Comparison of ENCODE assay signal across 16 mouse cellular contexts in genomic region chr11:16413077-16413644, GRCm38 (mm10).
DNase-seq lines count a peak whose midpoint lies in the region; ATAC-seq and TF ChIP-seq lines count a peak whose summit lies in the region.
"Had no signal": no experiment of that assay in that cellular context is flagged by ENCODE, and none has a peak within 500 bp of the region (broad histone marks: within the 10 kb centered on the region; RNA-seq: fewer than 3 reads in every experiment).

No protein-coding gene starts in this region.

- WGBS in hindbrain, embryonic 11.5 days: 38% methylated on average over 1 of the region's 1 CpGs
- WGBS in hindbrain, embryonic 10.5 days: 52% methylated on average over 1 of the region's 1 CpGs
- WGBS in neural tube, embryonic 14.5 days: 71% methylated on average over 1 of the region's 1 CpGs
- 44% methylated on average over 1 of the region's 1 CpGs for WGBS in neural tube, embryonic 15.5 days
- WGBS in hindbrain, embryonic 16.5 days: 37% methylated on average over 1 of the region's 1 CpGs
- 72% methylated on average over 1 of the region's 1 CpGs for WGBS in midbrain, postnatal 0 days

- no peak overlapping the region for H3K4me3 ChIP-seq in hindbrain, embryonic 11.5 days (ENCODE audit: low read depth, low read length)
- no peak overlapping the region for H3K4me3 ChIP-seq in hindbrain, embryonic 10.5 days
- H3K4me3 ChIP-seq in neural tube, embryonic 14.5 days (ENCODE audit: low read depth, low read length): no peak overlapping the region
- no peak overlapping the region for H3K4me3 ChIP-seq in neural tube, embryonic 15.5 days (replicated peaks)
- H3K4me3 ChIP-seq in hindbrain, embryonic 16.5 days (ENCODE audit: low read length): no peak overlapping the region
- H3K4me3 ChIP-seq in midbrain, postnatal 0 days (ENCODE audit: low read depth, low read length): no peak overlapping the region
- H3K4me3 ChIP-seq: embryonic facial prominence, embryonic 13.5 days; erythroblast, embryonic 14.5 days; heart, embryonic 15.5 days; intestine, embryonic 15.5 days; layer of hippocampus, adult 2 months; limb, embryonic 13.5 days; liver, embryonic 12.5 days had no signal

- H3K27me3 ChIP-seq in hindbrain, embryonic 11.5 days (ENCODE audit: control insufficient read depth, insufficient read depth, low read length): no peaks in the 10 kb centered on the region
- H3K27me3 ChIP-seq in hindbrain, embryonic 10.5 days (ENCODE audit: insufficient read depth, poor library complexity, severe bottlenecking): no peaks in the 10 kb centered on the region
- H3K27me3 ChIP-seq in neural tube, embryonic 14.5 days (ENCODE audit: control insufficient read depth, insufficient read depth, low read length): no peaks in the 10 kb centered on the region
- H3K27me3 ChIP-seq in neural tube, embryonic 15.5 days (replicated peaks): no peaks in the 10 kb centered on the region
- no peaks in the 10 kb centered on the region for H3K27me3 ChIP-seq in hindbrain, embryonic 16.5 days (replicated peaks; ENCODE audit: control insufficient read depth, insufficient read depth, low read length)
- no peaks in the 10 kb centered on the region for H3K27me3 ChIP-seq in midbrain, postnatal 0 days (ENCODE audit: insufficient read depth, low read length)
- H3K27me3 ChIP-seq: embryonic facial prominence, embryonic 13.5 days; heart, embryonic 15.5 days; intestine, embryonic 15.5 days; limb, embryonic 13.5 days; liver, embryonic 12.5 days had no signal

- H3K9me3 ChIP-seq in hindbrain, embryonic 11.5 days (ENCODE audit: control insufficient read depth, low read length): no peaks in the 10 kb centered on the region
- no peaks in the 10 kb centered on the region for H3K9me3 ChIP-seq in hindbrain, embryonic 10.5 days
- no peaks in the 10 kb centered on the region for H3K9me3 ChIP-seq in neural tube, embryonic 14.5 days (ENCODE audit: control insufficient read depth, low read length)
- no peaks in the 10 kb centered on the region for H3K9me3 ChIP-seq in neural tube, embryonic 15.5 days (replicated peaks)
- no peaks in the 10 kb centered on the region for H3K9me3 ChIP-seq in hindbrain, embryonic 16.5 days (ENCODE audit: control insufficient read depth, low read length)
- no peaks in the 10 kb centered on the region for H3K9me3 ChIP-seq in midbrain, postnatal 0 days (ENCODE audit: low read length)
- H3K9me3 ChIP-seq: embryonic facial prominence, embryonic 13.5 days; heart, embryonic 15.5 days; intestine, embryonic 15.5 days; limb, embryonic 13.5 days; liver, embryonic 12.5 days had no signal

- ATAC-seq in hindbrain, embryonic 11.5 days (ENCODE audit: low FRiP score): 0 out of 2 replicates have a peak, but pooled peaks have one; percentile 53
- ATAC-seq in neural tube, embryonic 14.5 days (ENCODE audit: low read depth): peak; percentile 26; the same call in 1 of the 2 replicates
- no peak for ATAC-seq in neural tube, embryonic 15.5 days (ENCODE audit: low FRiP score)
- peak; percentile 35; the same call in 1 of the 2 replicates for ATAC-seq in hindbrain, embryonic 16.5 days
- ATAC-seq in midbrain, postnatal 0 days (ENCODE audit: low FRiP score): no peak
- ATAC-seq: liver, embryonic 12.5 days had no signal

- no peak overlapping the region for H3K9ac ChIP-seq in hindbrain, embryonic 11.5 days (ENCODE audit: low read depth, low read length)
- no peak overlapping the region for H3K9ac ChIP-seq in neural tube, embryonic 14.5 days (replicated peaks; ENCODE audit: low read depth, low read length)
- no peak overlapping the region for H3K9ac ChIP-seq in neural tube, embryonic 15.5 days (replicated peaks)
- H3K9ac ChIP-seq in hindbrain, embryonic 16.5 days (ENCODE audit: low read depth, low read length): no peak overlapping the region
- no peak overlapping the region for H3K9ac ChIP-seq in midbrain, postnatal 0 days (replicated peaks; ENCODE audit: low read length, poor library complexity, severe bottlenecking)
- H3K9ac ChIP-seq: embryonic facial prominence, embryonic 13.5 days; heart, embryonic 15.5 days; intestine, embryonic 15.5 days; limb, embryonic 13.5 days; liver, embryonic 12.5 days had no signal

- H3K36me3 ChIP-seq in hindbrain, embryonic 11.5 days (ENCODE audit: control insufficient read depth, insufficient read depth, low read length): no peaks in the 10 kb centered on the region
- H3K36me3 ChIP-seq in hindbrain, embryonic 10.5 days: no peaks in the 10 kb centered on the region
- H3K36me3 ChIP-seq in neural tube, embryonic 14.5 days (ENCODE audit: control insufficient read depth, insufficient read depth, low read length): no peaks in the 10 kb centered on the region
- H3K36me3 ChIP-seq in neural tube, embryonic 15.5 days: no peaks in the 10 kb centered on the region
- no peaks in the 10 kb centered on the region for H3K36me3 ChIP-seq in hindbrain, embryonic 16.5 days (ENCODE audit: control insufficient read depth, insufficient read depth, low read length)
- H3K36me3 ChIP-seq in midbrain, postnatal 0 days (ENCODE audit: insufficient read depth, low read length): no peaks in the 10 kb centered on the region
- H3K36me3 ChIP-seq: embryonic facial prominence, embryonic 13.5 days; heart, embryonic 15.5 days; intestine, embryonic 15.5 days; limb, embryonic 13.5 days; liver, embryonic 12.5 days had no signal

- intact Hi-C loops in left cerebral cortex, postnatal 14 days (cut with DNase I): loop anchor here (5.0 kb wide), 1 partner anchor 151 kb away; no protein-coding TSS in a partner anchor

- H3K4me2 ChIP-seq in hindbrain, embryonic 11.5 days (replicated peaks; ENCODE audit: low read depth, low read length): no peak overlapping the region
- no peak overlapping the region for H3K4me2 ChIP-seq in neural tube, embryonic 14.5 days (ENCODE audit: low read depth, low read length)
- H3K4me2 ChIP-seq in neural tube, embryonic 15.5 days: no peak overlapping the region
- no peak overlapping the region for H3K4me2 ChIP-seq in hindbrain, embryonic 16.5 days (ENCODE audit: low read length)
- H3K4me2 ChIP-seq in midbrain, postnatal 0 days (ENCODE audit: low read depth, low read length, poor library complexity, severe bottlenecking): no peak overlapping the region
- H3K4me2 ChIP-seq: embryonic facial prominence, embryonic 13.5 days; heart, embryonic 15.5 days; intestine, embryonic 15.5 days; limb, embryonic 13.5 days; liver, embryonic 12.5 days had no signal

- H3K4me1 ChIP-seq in hindbrain, embryonic 11.5 days (replicated peaks; ENCODE audit: control insufficient read depth, insufficient read depth, low read length): no peaks in the 10 kb centered on the region
- H3K4me1 ChIP-seq in hindbrain, embryonic 10.5 days (replicated peaks): no peaks in the 10 kb centered on the region
- H3K4me1 ChIP-seq in neural tube, embryonic 14.5 days (ENCODE audit: control insufficient read depth, insufficient read depth, low read length): no peaks in the 10 kb centered on the region
- peaks cover 2% of the 10 kb centered on the region; the same call in 1 of the 2 replicates for H3K4me1 ChIP-seq in neural tube, embryonic 15.5 days
- H3K4me1 ChIP-seq in hindbrain, embryonic 16.5 days (ENCODE audit: control insufficient read depth, insufficient read depth, low read depth, low read length): no peaks in the 10 kb centered on the region
- H3K4me1 ChIP-seq in midbrain, postnatal 0 days (ENCODE audit: insufficient read depth, low read length): no peaks in the 10 kb centered on the region
- H3K4me1 ChIP-seq: embryonic facial prominence, embryonic 13.5 days; heart, embryonic 15.5 days; intestine, embryonic 15.5 days; limb, embryonic 13.5 days; liver, embryonic 12.5 days had no signal

- no peak overlapping the region for H3K27ac ChIP-seq in hindbrain, embryonic 11.5 days (ENCODE audit: low read depth, low read length)
- H3K27ac ChIP-seq in hindbrain, embryonic 10.5 days: no peak overlapping the region
- no peak overlapping the region for H3K27ac ChIP-seq in neural tube, embryonic 14.5 days (ENCODE audit: low read depth, low read length)
- no peak overlapping the region for H3K27ac ChIP-seq in neural tube, embryonic 15.5 days (replicated peaks)
- H3K27ac ChIP-seq in hindbrain, embryonic 16.5 days (ENCODE audit: low read depth, low read length): no peak overlapping the region
- H3K27ac ChIP-seq in midbrain, postnatal 0 days (ENCODE audit: low read depth, low read length): no peak overlapping the region
- H3K27ac ChIP-seq: embryonic facial prominence, embryonic 13.5 days; heart, embryonic 15.5 days; intestine, embryonic 15.5 days; layer of hippocampus, adult 2 months; limb, embryonic 13.5 days; liver, embryonic 12.5 days had no signal

- peak; percentile 30; the same call in 1 of the 2 replicates for TF ChIP-seq CTCF in midbrain, postnatal 0 days (IDR thresholded peaks at IDR 0.05)

- no peak for DNase-seq in hindbrain, embryonic 11.5 days (ENCODE audit: low spot score)
- DNase-seq in hindbrain, embryonic 10.5 days (ENCODE audit: low spot score): no peak
- no peak for DNase-seq in midbrain, postnatal 0 days (ENCODE audit: low spot score)
- no peak for DNase-seq in urinary bladder, postnatal 36 days (ENCODE audit: low spot score in 2 of 2)
- DNase-seq in left cerebral cortex, postnatal 14 days (ENCODE audit: low spot score in 2 of 2): no peak
- DNase-seq: thymus, postnatal 14 days had no signal

Comparison
In these comparisons a context has a peak if more than half of its experiments do, and no peak if none do; other contexts are left out.
1. ATAC-seq: peak in hindbrain, embryonic 11.5 days (single experiment), neural tube, embryonic 14.5 days (single experiment) and hindbrain, embryonic 16.5 days (single experiment); none in neural tube, embryonic 15.5 days (single experiment) and midbrain, postnatal 0 days (single experiment).